Mouse (Mus musculus) regulatory T cell (primary cell): ENCODE data around the gene Tmem132b.

Experiments used
- in situ Hi-C: fragments of 300-600 bp; cut with MboI, MseI; formaldehyde crosslinking; loops from one replicate; pipeline ENCODE4 v1.15.1; 2025; ENCODE audit warnings: high pct_unique_total_duplicates

Tmem132b gene

GRCm38 (mm10) chr5:125675623-125676022 lies 144.0 kb downstream of the Tmem132b start:
- in situ Hi-C loops, result no loop called here

DNA sequence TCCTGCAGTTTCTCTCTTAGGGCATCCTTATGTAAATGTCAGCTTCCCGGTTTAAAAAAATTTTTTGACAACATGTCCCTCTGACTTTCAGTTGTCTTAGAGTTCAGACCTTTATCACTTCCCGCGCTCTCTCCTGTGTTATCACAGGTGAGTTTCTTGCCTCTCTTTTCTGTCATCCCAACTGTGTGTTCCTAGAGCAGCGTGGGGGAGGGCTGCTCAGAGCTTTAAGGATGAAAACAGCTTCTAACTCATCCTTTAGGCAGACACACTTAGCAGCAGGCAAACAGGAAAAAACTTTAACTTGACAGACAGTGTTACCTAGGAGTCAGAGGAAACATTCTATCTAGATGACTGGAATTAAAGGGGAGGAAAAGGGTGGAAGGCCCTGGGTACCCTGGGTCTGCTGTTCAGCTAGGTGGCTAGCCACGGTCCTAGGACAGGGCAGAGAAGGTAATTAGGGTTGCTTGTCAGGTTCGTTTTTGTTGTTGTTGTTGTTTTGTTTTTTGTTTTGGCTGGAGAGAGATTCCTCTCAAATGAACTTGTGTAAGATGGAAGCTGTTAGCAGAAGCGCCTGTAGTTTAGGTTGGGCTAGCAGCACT lies 144.6 kb downstream of the Tmem132b start:
- in situ Hi-C loops, result no loop called here

GRCm38 (mm10) chr5:125680889-125681288 lies 149.3 kb downstream of the Tmem132b start:
- in situ Hi-C loops, result no loop called here

DNA sequence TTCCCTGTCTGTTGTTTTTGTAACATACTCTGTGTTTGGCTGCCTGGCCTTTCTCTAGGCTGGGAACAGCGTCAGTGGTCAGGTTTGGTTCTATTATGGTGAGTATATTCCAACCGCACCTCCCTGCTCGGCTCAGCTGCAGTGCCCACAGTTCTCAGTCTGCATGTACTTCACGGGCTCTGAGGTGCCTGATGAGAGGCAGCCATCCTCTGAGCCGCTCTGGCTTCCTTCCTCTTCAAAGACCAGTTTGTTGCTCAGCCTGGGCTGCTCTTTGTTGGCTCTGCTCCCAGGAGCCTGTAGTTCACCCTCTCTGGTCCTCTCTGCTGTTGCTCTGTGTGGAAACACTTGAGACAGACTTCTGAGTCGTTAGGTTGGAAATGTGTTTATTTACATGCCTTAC lies 151.9 kb downstream of the Tmem132b start:
- in situ Hi-C loops, result no loop called here

- in situ Hi-C loops, result no loop called here
Observed at GRCm38 (mm10) chr5:125685681-125686331, 154.2 kb downstream of the Tmem132b start.

DNA sequence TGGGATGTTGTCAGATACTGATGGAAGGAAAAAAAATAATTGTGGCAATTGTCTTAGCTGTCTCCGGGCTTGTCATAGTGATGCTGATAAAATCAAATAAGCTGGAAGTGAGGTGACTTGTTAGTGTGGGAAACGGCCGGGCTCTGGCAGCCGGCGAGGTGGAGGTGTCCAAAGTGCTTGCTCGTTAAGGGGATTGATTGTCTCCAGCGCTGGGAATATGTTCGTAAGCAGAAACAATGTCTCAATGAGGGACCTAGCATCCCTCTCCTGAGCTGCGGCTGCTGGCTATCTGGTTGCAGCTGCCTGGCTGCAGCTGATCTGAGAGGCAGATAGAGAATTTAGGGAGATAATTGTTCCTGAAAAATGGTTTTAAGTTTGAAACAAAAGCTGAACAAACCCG lies 161.0 kb downstream of the Tmem132b start:
- in situ Hi-C loops, result loop anchor here (10.0 kb wide), 1 partner anchor 1342 kb away; no protein-coding TSS in a partner anchor

DNA sequence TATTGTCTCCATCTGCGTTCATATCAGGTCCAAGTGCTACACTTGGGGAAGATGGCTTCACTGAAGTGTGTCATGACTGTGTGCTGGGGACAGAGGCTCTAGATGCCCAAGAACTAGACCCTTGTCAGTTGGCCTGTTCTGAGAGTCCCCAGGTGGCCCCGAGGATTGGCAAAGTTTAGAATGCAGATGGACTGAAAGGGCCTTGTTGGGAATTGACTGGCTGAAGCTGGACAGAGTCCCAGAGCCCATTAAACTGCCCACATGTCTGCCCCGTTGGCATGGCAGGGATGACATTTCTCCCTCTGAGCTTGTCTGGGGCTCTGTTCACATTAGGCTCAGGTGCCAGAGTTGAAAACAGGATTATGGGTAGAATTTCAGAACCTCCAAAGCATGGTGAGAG lies 167.8 kb downstream of the Tmem132b start:
- in situ Hi-C loops, result loop anchor here (10.0 kb wide), 1 partner anchor 1335 kb away; no protein-coding TSS in a partner anchor

- in situ Hi-C loops, result no loop called here
Observed at GRCm38 (mm10) chr5:125700234-125700633, 168.7 kb downstream of the Tmem132b start.

DNA sequence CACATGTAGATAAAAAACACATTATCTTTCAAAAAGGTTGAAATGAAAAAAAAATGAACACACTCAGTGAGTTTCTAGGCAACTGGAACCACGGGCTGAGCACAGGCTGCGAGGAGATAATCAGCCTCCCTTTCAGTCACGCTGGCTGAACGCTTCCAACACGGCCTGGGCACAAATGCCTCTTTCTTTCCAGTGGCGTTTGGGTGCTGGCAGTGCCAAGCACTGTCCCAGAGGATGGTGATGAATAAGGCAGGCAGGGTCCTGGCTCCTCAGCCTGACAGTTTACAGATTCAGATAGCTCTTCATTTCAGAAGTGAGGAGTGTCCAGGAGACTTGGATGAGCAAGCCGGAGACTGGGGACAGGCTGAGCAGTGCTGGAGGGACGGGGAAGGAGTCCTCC lies 173.8 kb downstream of the Tmem132b start:
- in situ Hi-C loops, result no loop called here

GRCm38 (mm10) chr5:125709160-125709559 lies 177.6 kb downstream of the Tmem132b start:
- in situ Hi-C loops, result no loop called here

DNA sequence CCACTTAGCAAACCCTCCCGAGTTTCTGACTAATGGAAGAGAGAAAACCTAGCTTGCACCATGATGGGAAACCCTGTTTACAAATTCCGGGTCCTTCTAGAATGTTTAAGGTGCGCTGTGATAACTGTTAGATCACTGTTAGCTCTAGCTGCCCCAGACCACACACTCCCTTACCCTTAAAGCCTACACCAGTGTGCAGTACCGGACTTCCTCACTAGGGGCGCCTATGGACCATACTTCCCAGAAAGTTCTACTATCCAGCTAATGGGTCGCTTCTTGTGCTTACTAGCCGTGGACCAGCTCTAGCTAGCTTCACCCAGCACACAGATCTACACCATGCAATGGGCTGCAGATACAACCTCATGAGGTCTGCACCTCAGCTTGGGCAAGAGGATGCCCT lies 195.2 kb downstream of the Tmem132b start:
- in situ Hi-C loops, result no loop called here

- in situ Hi-C loops, result no loop called here
Observed at GRCm38 (mm10) chr5:125727436-125727835, 195.9 kb downstream of the Tmem132b start.

DNA sequence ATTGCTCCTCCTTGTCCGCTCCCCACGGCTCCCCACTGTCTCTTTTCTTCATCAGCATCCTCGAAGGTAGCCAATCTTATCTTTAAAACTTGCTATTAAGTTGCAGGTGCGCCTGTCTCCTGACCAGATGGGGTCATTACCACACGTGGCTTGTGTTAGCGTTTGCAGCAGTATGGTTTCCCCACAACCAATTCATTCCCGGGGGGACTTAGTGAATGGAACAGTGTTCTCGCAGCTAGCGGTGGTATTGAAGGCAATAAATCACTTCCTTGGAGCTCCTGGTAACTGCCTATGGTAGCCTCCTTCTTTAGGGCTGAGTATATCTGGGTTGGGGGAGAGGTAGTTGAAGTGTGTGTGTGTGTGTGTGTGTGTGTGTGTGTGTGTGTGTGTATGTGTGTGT lies 196.4 kb downstream of the Tmem132b start:
- in situ Hi-C loops, result no loop called here

- in situ Hi-C loops, result no loop called here
Observed at GRCm38 (mm10) chr5:125728521-125728920, 196.9 kb downstream of the Tmem132b start.

DNA sequence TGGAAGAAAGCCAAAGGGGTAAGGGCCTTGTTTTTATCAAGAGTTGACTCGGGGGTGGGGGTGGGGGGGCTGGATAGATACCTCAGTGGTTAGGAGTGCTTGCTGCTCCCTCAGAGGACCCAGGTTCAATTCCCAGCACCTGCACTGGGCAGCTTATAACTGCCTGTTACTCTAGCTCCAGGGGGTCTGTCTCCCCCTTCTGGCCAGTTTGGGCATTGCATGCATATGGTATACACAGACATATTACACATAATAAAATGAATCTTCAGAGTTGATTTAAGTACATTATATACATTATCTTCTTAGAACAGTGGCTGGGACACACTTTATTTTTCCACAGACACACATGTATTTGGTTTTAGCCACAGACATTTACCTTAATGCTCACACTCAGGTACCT lies 202.2 kb downstream of the Tmem132b start:
- in situ Hi-C loops, result no loop called here

- in situ Hi-C loops, result no loop called here
Observed at GRCm38 (mm10) chr5:125737105-125737504, 205.5 kb downstream of the Tmem132b start.

DNA sequence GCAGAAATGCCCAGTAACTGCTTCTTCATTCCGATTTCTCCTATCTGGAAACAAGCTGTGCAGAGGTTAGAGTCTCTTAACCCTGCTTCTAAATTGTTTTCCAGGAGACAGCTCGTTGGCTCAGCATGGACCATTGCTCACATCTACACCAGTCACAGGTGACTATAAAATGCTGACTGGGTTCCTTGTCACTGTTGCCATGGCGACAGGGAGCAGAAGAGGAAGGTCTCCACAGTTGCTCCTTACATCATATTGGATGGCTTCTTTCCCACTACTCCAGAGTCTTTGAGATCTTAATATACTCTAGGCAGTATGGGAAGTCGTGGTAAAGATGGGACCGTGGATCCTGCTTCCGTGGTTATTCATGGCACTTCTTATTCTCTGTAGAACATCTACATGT lies 211.9 kb downstream of the Tmem132b start:
- in situ Hi-C loops, result no loop called here

DNA sequence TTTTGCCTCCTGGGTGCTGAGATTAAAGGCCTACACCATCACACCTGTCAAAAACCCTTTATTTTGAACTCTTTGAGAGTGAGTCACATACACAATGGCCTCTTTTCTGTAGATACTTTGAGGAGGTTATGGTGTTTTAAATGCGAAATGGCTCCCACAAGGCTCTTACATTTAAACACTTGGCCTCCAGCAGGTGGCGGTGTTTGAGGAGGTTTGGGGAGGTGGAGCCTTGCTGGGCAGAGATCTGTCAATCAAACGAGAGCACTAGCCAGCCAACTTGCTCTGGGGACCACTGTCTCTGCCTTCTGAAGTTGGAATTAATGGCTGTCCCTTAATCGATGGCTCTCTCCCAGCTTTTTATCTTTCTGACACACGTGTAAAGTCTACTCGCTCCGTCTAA lies 214.2 kb downstream of the Tmem132b start:
- in situ Hi-C loops, result no loop called here

GRCm38 (mm10) chr5:125751481-125751880 lies 219.9 kb downstream of the Tmem132b start:
- in situ Hi-C loops, result no loop called here

DNA sequence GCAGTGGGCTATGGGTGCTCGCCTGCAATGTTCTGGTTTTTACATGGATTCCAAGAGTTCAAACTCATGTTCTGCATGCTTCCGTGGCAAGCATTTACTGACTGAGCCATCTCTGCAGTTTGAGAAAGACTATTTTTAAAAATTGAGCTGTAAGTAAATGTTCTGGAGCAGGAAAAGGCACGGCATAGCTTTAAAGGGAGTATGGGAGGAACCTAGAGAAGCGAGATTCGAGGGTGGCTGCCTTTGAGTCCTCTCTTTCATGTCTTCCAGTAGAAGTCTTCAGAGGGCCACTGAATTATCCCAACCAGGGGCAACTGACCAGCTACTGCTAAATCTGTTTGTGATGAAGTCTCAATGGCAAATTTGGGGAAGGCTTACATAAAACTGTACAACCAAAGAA lies 221.0 kb downstream of the Tmem132b start:
- in situ Hi-C loops, result no loop called here

GRCm38 (mm10) chr5:125756987-125757530 lies 225.5 kb downstream of the Tmem132b start:
- in situ Hi-C loops, result no loop called here

DNA sequence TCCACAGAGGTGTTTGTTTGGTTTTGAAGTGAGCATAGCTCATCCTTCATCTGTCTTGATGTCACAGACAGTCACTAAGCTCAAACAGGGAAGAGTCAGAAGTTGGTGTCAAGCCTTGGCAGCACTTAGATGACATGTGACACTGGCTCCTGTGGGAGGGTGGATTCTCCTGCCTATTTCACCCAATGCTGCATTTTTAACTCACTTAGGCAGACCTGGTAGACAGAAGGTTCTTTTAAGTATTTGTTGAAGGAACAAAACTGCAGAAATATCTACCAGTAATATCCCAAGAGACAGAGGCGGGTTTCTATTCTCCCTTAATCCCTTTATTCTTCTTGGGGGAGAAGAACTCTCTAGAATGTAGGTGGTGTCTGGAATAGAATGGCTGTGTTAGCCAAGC lies 226.9 kb downstream of the Tmem132b start:
- in situ Hi-C loops, result no loop called here

DNA sequence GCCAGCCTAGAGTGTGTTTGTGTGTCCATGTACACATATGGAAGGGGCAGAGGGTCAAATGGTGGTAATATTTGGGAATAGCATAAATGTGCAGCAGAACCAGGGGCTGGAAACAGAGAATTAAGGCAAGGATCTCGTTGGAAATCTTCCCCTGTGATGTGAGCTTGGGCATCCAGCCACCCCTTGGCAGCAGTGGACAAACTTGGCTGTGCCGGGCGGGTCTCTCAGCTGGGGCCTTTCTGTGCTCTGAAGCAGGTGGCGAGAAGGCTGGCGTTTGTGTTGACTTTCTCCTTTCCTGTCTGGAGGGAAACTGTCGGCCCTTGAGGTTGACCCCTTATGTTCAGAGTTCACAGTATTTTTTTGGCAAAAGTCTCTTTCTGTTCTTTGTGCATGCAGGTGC lies 235.4 kb downstream of the Tmem132b start:
- in situ Hi-C loops, result no loop called here
